Mouse (Mus musculus) thymus, adult 18-20 months (tissue): ENCODE data around the gene Pacsin2.
A peak's percentile ranks its signal among the peaks of the same experiment; 100 is the strongest.

Experiments
- DNase-seq, 2 experiments: peaks; one replicate each; pipeline ENCODE4 v3.0.0; 2022; ENCODE audit warnings: mixed read lengths in 2 of 2

The Pacsin2 gene

GRCm38 (mm10) chr15:83448646-83449045 lies 15.8 kb downstream of the Pacsin2 start:
- DNase-seq, result no peak

- DNase-seq, result no peak
Measured at GRCm38 (mm10) chr15:83447791-83448544, 16.4 kb downstream of the Pacsin2 start.

DNA sequence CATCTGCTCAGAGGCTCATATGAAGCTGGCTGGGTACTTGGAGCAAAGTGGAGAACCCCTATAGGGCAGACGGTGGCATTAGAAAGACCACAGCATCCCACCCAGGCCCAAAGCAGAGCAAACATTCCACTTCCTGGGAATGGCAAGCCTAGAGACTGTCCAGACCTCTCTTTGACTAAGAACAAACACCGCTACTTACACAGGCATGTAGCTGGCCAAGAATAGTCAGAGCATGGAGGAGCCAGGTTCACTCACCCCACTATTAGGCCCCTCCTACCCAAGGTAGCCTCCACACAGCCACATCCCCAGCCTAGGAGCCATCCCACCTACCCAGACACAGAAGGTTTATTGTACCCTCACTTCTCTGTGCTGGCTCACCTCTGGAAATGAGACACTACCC lies 18.5 kb downstream of the Pacsin2 start:
- no peak for DNase-seq

DNA sequence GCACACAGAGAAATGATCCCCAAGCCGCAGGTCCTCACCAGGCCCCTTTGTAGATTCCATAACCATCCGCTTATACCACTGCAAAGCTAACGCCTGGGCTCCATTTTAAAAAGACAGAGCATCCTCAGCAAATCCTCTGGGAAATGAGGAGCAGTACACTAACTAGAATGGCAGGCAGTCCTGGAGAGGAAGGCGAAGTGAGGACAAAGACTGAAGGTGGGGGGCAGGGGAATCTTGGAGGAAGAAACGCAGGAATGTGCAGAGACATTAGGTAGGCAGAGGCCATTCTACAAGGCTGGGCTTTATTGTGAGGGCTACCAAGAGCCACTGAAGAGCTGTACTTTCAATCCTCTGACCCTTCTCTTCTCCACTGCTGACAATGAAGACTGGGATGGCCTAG lies 19.0 kb downstream of the Pacsin2 start:
- DNase-seq, result no peak

DNA sequence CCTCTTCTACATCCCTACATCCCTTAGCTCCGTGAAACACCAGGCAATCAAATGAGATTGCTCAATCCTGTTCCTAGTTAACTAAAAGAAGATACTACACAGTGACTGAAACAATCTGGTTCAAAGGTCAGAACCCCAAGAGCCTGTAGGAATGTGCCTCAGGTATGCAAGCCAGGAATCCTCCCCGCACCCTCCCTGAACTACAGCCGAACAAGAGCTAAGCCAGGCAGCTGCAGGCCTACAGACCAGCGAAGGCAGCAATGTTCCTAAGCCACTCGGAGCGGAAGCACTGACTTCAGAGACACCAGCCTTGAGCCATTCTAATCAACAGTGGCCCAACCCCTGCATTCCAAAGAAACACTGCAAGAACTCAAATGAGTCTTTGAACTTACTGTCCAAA lies 20.0 kb downstream of the Pacsin2 start:
- DNase-seq, result no peak

- no peak for DNase-seq
Measured at GRCm38 (mm10) chr15:83442495-83443037, 21.8 kb downstream of the Pacsin2 start.

DNA sequence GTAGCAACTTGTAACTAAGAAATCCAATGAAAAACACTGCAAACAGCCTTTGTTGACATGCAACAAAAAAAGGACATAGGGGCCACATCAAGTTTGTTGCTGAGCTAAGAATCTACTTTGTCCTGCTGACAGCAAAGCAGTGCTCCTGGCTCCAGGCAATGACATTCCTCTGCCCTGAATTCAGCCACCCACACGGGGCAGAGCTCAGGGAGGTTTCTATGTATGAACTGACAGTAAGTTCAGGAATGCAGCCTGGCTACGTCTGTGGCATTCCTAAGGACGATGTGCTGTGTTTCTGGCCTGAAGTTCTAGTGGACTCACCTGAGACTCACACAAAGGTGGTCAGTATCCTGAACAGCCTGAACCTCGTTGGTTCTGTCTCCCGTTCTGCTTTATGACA lies 23.7 kb downstream of the Pacsin2 start:
- no peak for DNase-seq

DNA sequence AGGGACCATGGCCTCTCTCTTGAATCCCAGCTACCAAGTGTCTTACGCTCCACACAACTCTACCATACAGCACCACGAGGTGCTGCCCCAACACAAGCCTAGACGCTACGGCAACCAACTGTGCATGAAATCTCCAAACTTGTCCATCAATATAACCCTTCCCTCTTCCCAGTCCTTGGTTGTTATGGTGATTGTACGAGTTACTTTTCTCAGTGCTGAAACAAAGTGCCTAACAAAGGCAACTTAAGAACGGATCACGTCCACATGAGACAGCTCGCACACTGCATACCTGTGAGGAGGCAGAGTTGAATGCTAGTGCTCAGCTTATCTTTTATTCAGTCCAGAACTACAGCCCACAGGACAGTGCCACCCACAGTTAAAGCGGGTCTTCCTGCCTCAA lies 27.9 kb downstream of the Pacsin2 start:
- DNase-seq, result no peak

DNA sequence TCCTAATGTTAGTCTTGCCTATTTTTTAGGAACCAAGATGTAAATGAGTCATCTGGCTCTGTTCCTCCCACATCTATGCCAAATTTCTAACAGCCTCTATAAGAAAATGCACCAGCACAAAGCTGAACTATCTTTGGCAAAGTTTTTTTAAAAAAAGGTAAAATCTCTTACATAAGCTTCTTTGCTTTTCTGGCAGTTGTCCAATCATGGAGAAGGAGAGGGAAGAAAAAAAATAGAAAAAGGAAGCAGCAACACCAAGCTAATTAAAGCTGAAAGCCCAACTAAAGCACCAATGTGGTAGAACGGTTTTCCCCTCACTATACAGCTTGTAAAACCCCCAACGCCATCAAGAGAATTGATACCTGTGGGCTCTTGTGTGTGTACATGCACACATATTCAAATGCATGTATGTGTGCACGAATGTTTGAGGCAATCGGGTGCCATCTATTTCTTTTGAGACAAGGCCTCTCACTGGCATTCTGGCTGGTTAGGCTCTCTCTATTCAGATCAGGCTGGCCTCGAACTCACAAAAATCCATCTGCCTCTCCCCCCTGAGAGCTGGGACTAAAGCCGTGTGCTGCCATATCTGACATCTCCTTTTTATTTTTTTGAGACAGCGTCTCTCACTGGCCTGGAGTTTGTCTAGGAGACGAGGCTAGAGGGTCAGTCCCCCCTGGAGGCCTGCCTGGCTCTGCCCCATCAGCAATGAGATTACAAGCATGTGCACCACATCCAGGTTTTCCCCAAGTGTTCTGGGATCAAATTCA lies 28.9 kb downstream of the Pacsin2 start:
- no peak for DNase-seq

DNA sequence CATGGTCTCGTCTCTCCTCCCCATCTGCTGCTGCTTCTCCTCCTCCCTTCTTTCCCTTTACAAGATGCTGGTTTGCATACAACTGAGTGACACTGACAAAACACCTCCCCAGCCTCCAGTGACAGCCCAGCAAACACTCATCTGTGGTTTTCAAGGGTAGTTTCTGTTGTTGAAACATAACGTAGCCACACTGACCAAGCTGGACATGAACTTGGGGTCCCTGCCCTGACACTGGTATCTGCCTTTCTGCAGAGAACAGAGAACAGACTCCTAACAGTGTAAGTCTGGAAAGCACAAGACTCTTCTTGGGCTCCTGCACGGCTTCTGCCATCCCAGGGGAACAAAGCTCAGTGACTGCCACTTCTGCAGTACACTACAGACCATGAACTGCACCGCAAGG lies 29.7 kb downstream of the Pacsin2 start:
- no peak for DNase-seq

- DNase-seq, result no peak
Measured at GRCm38 (mm10) chr15:83433344-83433743, 31.1 kb downstream of the Pacsin2 start.

DNA sequence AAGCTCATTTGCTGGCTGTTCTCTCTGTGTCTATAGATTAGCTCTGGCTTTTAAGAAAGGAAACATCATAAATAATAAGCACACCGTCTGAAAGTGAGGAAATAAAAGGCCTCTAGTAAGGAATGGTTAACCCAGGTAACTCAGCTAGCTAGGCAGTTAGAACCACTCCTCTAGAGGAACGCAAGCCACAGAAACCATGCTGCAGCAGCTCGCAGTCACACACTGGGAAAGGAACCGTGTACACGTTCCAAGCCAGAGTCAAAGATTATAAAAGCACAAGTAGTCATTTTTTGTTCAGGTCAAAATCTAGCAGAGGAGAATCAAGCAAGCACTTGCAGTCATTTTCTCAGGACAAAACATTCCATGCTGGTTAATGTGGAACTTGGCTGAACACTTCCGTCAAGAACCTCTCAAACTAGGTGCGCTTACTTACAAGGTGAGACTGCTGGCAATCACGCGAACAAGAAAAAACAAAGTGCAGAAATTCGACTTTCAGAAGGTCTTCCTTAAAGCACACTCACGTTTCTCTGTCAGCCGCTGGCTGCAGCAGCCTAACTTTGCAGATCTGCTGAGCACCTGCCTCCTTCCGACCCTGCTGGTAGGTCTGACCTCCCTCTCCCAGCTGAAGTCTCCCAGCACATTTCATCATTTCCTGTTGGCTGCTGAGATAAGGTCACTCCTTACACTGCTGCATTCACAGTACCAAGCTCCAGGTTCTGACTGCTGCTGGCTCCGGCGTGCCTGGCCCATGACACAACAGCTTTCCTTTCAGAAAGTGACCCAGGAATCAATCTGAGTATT lies 32.0 kb downstream of the Pacsin2 start:
- DNase-seq, result peak; percentile 5 to 13

GRCm38 (mm10) chr15:83430986-83431763 lies 33.2 kb downstream of the Pacsin2 start:
- no peak for DNase-seq

DNA sequence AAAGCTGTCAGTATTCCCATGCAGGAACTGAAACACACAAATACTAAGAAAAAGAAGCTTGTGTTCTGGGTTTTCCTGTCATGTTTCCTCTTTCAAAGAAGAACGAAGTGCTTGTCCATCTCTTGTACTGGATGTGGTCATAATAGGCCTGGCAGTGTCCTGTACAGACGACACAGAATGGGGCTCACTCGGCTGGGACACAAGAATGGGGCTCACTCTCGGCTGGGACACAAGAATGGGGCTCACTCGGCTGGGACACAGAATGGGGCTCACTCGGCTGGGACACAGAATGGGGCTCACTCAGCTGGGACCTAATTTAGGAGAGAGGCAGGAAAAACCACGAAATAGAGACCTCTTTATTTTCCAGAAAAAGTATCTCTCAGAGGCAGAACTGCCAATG lies 34.0 kb downstream of the Pacsin2 start:
- no peak for DNase-seq

DNA sequence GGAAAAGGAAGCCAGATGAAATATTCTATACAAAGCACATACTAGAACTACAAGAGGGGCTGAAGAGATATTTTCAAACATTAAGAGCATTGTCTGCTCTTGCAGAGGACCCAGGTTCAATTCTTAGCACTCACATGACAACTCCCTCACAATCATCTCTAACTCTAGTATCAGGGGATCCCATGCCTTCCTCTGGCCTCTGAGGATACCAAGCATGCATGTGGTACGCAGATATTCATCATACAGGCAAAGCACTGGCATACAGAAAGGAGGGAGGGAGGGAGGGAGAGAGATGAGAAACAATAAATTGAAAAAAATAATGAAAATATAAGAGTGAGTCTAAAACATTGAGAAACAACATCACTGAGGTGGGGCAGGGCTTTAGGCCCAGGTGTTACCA lies 35.8 kb downstream of the Pacsin2 start:
- DNase-seq, result no peak

GRCm38 (mm10) chr15:83427294-83428163 lies 36.9 kb downstream of the Pacsin2 start:
- no peak for DNase-seq

- DNase-seq, result no peak
Measured at GRCm38 (mm10) chr15:83425794-83426193, 38.6 kb downstream of the Pacsin2 start.

- no peak for DNase-seq
Measured at GRCm38 (mm10) chr15:83425277-83425676, 39.1 kb downstream of the Pacsin2 start.

- DNase-seq, result no peak
Measured at GRCm38 (mm10) chr15:83423589-83424384, 40.6 kb downstream of the Pacsin2 start.

DNA sequence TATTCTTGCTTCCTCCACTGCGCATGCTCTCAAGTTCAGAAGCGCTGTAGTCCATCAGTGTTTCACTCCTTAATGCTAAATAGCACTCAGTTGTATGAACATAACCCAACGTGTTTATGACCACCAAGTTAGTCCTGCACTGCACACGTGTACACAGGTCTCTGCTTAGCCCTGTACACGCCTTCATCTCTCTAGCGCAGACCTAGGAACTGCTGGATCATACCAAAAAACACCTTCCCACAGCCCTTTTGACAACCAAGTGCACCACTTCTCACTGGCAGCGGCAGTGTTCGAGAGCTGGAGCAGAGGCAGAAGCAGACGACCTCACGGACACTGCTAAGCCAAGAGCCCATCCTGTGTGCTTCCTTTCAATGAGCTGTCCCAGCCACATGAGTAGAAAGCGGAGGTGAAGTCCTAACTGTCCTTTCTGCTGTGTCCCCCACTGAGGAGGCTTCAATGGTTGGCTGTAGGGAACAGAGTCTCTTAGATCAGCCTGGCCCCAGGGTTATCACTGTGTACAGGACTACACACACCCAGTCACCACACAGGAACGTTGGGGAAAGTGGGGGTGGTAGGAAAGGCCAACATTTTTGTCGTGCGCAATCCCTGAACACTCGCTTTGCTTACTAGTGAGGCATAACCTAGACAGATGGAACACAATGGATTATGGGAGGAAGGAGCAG lies 42.0 kb downstream of the Pacsin2 start:
- no peak for DNase-seq
